Mouse (Mus musculus): ENCODE data around the gene Scamp5. TPM values are rescaled to one million over a fixed set of nuclear protein-coding genes. Genes with fewer than 3 reads are reported as not detected.

The Scamp5 gene
- polyA plus RNA-seq, 1 experiment from 2014 or later, result 8.4 TPM

DNA sequence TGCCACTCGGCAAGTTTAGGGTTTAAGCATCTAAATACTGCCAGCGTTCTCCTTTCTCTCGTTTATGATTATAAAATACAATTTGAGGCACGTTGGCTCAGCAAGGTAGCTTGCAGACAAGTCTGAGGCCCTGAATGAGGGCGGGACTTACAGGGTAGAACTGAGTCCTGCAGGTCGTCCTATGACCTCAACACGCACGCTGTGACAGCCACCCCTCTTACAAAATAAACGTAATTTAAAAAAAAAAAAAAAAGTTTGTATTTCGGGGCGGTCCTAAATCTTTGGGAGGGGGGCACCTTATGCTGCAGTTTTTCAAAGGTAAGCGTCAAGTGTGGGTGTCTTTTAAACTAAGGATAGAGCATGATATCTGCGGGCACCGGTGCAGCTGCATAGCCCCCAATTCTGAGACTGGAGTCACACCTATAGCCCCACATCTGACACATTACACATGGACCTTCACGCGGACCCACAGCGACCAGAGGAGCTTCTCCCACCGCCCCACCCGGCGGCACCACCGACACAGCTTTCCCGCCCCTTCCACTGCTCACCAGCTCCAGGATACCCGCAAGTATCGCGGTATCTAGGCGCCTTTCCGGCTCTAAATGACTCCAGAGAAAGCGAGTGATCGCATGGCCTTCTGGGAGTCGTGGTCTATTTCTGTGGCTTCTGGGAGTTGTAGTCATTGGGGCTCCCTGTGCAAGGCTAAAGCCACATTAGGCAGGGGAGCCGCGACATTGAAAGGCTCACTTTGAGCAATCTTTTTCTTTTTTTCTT, 28.2 kb downstream of the Scamp5 start, which contains the start of gene Ppcdc:
Ppcdc (minus strand) TSS at position 603 of the 774 bp plus-strand sequence.
- WGBS (ENCODE audit: insufficient replicate concordance), result 2% methylated on average over 32 of the region's 32 CpGs
- H3K9ac ChIP-seq (replicated peaks), result peak within 1 kb of the TSS; percentile 67
- H3K4me3 ChIP-seq (ENCODE audit: low read depth, low read length), result peak within 1 kb of the TSS; percentile 58
- H3K9me3 ChIP-seq (ENCODE audit: low read length), result no peaks in the 10 kb centered on the region
- H3K27ac ChIP-seq (ENCODE audit: low read depth), result peak within 1 kb of the TSS; percentile 77
- ATAC-seq (peak; percentile 97), DNase-seq (peak; percentile 91)
- H3K36me3 ChIP-seq (replicated peaks; ENCODE audit: insufficient read depth, low read length), result no peaks in the 10 kb centered on the region; the same call in 1 of the 2 replicates
- peak within 1 kb of the TSS; percentile 77 for H3K4me2 ChIP-seq (ENCODE audit: low read depth, low read length)
- peaks cover 16% of the 10 kb centered on the region for H3K4me1 ChIP-seq (ENCODE audit: insufficient read depth)
- H3K27me3 ChIP-seq (ENCODE audit: insufficient read depth, low read length), result no peaks in the 10 kb centered on the region
- TF ChIP-seq CTCF (IDR thresholded peaks at IDR 0.05; ENCODE audit: low read depth) (no peak), EP300 (IDR thresholded peaks at IDR 0.05; ENCODE audit: low read depth) (peak; percentile 53)

DNA sequence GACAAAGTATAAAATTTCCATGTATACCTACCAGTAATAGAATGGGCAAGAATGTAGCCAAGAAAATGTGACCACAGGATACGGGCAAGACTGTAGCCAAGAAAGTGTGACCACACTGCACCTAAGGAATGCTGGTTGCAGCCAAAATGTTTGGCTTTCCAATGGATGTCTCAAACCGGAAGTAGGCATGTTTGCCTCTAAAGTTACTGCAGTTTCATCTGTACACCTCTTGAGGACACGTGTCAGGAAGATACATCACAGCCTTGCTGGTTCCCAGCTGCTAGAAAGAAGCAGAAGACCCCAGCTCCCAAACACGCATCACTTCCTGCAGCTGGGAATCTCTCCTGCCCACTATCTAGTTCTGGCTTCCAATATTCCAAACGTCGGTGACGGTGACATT, 28.8 kb downstream of the Scamp5 start:
- H3K4me1 ChIP-seq (ENCODE audit: insufficient read depth), result peaks cover 16% of the 10 kb centered on the region
- H3K27me3 ChIP-seq (ENCODE audit: insufficient read depth, low read length), result no peaks in the 10 kb centered on the region
- peak overlapping the region; percentile 77 for H3K4me2 ChIP-seq (ENCODE audit: low read depth, low read length)
- H3K9ac ChIP-seq (replicated peaks), result no peak overlapping the region
- peak overlapping the region; percentile 77; the same call in 1 of the 2 replicates for H3K27ac ChIP-seq (ENCODE audit: low read depth)
- ATAC-seq, result no peak
- H3K9me3 ChIP-seq (ENCODE audit: low read length), result no peaks in the 10 kb centered on the region
- 35% methylated on average over 7 of the region's 7 CpGs for WGBS (ENCODE audit: insufficient replicate concordance)
- H3K36me3 ChIP-seq (replicated peaks; ENCODE audit: insufficient read depth, low read length), result no peaks in the 10 kb centered on the region; the same call in 1 of the 2 replicates
- H3K4me3 ChIP-seq (ENCODE audit: low read depth, low read length), result peak overlapping the region; percentile 58
- TF ChIP-seq CTCF (IDR thresholded peaks at IDR 0.05; ENCODE audit: low read depth) (no peak), EP300 (IDR thresholded peaks at IDR 0.05; ENCODE audit: low read depth) (no peak)
- no peak for DNase-seq

DNA sequence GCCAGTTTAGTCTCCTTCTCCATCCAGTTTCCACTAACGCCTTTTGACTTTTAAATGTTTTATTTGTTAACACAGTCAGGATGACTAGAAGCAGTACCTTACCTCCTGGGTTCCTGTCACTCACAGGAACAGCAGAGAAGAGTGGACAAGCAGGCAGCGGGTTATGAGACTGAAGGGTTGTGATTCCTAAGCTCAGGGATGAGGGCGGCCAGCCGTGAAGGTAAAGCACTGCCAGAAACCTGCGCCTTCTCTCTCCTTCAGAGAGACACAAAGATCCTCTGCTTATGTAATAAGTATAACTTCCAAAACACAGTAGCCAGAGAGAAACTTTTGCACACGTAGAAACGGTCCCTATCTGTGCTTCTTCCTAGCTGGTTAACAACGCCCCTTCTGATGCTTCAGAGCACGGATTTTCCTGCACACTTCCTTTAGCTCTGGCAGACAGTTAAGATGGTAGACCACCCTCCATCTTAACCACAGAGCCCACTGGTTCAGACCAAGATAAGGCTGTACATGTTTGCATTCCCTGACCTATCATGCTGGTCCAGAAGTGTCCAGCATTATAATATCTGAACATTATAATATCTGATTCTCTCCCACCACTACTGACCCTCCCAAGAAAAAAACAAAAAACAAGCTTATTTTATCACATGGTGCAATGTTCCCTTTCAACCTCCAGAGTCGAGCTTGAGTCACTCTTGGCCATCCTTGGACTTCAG, 29.8 kb downstream of the Scamp5 start:
- peak overlapping the region; percentile 11; the same call in 1 of the 2 replicates for H3K27ac ChIP-seq (ENCODE audit: low read depth)
- H3K4me2 ChIP-seq (ENCODE audit: low read depth, low read length), result no peak overlapping the region
- TF ChIP-seq CTCF (IDR thresholded peaks at IDR 0.05; ENCODE audit: low read depth) (no peak), EP300 (IDR thresholded peaks at IDR 0.05; ENCODE audit: low read depth) (no peak)
- 58% methylated on average over 10 of the region's 10 CpGs for WGBS (ENCODE audit: insufficient replicate concordance)
- H3K36me3 ChIP-seq (replicated peaks; ENCODE audit: insufficient read depth, low read length), result no peaks in the 10 kb centered on the region
- no peaks in the 10 kb centered on the region for H3K9me3 ChIP-seq (ENCODE audit: low read length)
- no peak overlapping the region; the same call in 1 of the 2 replicates for H3K9ac ChIP-seq (replicated peaks)
- no peak overlapping the region for H3K4me3 ChIP-seq (ENCODE audit: low read depth, low read length)
- no peak for ATAC-seq
- no peak for DNase-seq
- H3K4me1 ChIP-seq (ENCODE audit: insufficient read depth), result peaks cover 22% of the 10 kb centered on the region
- no peaks in the 10 kb centered on the region for H3K27me3 ChIP-seq (ENCODE audit: insufficient read depth, low read length)

DNA sequence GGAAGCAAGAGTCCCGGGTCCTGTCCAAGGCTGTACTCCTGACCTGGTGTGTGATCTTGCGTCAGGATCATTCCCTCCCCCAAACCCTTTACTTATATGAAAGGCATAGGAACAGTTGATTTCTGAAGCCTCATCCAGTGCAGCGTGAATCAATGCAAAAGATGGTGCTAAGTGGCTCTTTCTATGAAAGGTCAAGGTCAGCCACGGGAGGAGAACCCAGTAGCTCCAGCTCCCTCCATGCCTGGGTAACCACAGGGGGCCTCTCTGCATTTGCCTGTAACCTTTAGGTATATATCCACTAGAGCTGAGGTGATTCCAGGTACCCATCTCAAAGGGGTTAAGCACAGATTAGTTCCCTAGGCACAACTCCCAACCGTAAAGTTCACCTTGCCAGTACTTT, 31.7 kb downstream of the Scamp5 start:
- Histone ChIP-seq H3K27me3 (ENCODE audit: insufficient read depth, low read length) (no peaks in the 10 kb centered on the region), H3K4me2 (ENCODE audit: low read depth, low read length) (no peak overlapping the region), H3K36me3 (replicated peaks; ENCODE audit: insufficient read depth, low read length) (no peaks in the 10 kb centered on the region), H3K4me3 (ENCODE audit: low read depth, low read length) (no peak overlapping the region), H3K9ac (replicated peaks) (no peak overlapping the region), H3K27ac (ENCODE audit: low read depth) (no peak overlapping the region), H3K4me1 (ENCODE audit: insufficient read depth) (peaks cover 25% of the 10 kb centered on the region), H3K9me3 (ENCODE audit: low read length) (no peaks in the 10 kb centered on the region)
- no peak for DNase-seq
- no peak for ATAC-seq
- TF ChIP-seq EP300 (IDR thresholded peaks at IDR 0.05; ENCODE audit: low read depth), result no peak
- TF ChIP-seq CTCF (IDR thresholded peaks at IDR 0.05; ENCODE audit: low read depth), result no peak
- 68% methylated on average over 5 of the region's 5 CpGs for WGBS (ENCODE audit: insufficient replicate concordance)

DNA sequence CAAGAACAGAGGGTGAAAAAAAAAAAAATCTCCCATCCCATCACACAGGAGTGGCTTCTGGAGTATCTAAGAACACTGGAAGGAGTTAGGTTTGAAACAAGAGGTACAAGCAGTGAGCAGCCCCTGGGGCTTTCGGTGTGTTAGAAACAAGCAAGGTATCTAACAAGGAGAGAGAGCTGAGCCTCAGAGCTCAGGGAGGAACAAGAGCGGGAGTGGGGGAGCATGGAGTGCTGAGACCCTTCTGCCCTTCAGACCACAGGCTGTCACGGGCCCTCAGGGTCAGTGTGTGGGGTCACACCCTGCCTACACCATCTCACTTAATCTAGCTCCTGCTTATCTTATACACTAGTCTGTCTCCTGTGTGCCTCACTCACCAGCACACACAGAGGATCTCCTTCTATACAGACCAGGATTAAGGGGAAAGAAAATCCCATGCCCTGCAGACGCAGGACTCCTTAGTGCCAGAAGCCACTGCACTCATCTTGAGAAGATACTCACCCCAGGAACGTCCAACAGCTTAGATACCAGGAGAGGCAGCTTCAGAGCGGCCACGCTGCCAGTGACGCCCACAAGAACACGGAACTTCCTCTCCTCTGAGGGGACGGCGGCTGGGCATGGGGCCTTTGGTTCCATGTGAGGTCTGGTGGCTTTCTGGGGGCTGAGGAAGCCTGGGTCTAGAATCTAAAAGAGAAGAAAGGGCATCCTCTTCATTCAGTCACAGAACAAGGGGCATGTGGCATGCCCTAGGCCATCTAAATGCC, 33.3 kb downstream of the Scamp5 start:
- H3K4me2 ChIP-seq (ENCODE audit: low read depth, low read length), result no peak overlapping the region
- DNase-seq, result no peak
- H3K4me1 ChIP-seq (ENCODE audit: insufficient read depth), result peaks cover 24% of the 10 kb centered on the region
- ATAC-seq, result no peak
- TF ChIP-seq CTCF (IDR thresholded peaks at IDR 0.05; ENCODE audit: low read depth), result no peak
- WGBS (ENCODE audit: insufficient replicate concordance), result 46% methylated on average over 11 of the region's 11 CpGs
- no peak overlapping the region for H3K9ac ChIP-seq (replicated peaks)
- H3K27ac ChIP-seq (ENCODE audit: low read depth), result no peak overlapping the region
- no peak overlapping the region for H3K4me3 ChIP-seq (ENCODE audit: low read depth, low read length)
- H3K36me3 ChIP-seq (replicated peaks; ENCODE audit: insufficient read depth, low read length), result no peaks in the 10 kb centered on the region
- H3K9me3 ChIP-seq (ENCODE audit: low read length), result no peaks in the 10 kb centered on the region
- H3K27me3 ChIP-seq (ENCODE audit: insufficient read depth, low read length), result no peaks in the 10 kb centered on the region
